Mouse (Mus musculus) heart, postnatal 0 days (tissue): Measurements from ENCODE around the gene A530016L24Rik. TPM values are rescaled to one million over a fixed set of nuclear protein-coding genes. Genes with fewer than 3 reads are reported as not detected.

Experiments
- ATAC-seq: fragments of 200-750 bp; cut with Nextera tagmentation; 2 replicates; pipeline ENCODE4 v1.8.0; 2017; ENCODE audit warnings: low read depth, moderate number of reproducible peaks, moderate library complexity; ENCODE audit not compliant: insufficient read depth
- DNase-seq: peaks from one replicate; pipeline ENCODE4 v3.0.0-alpha.2; 2016; ENCODE audit warnings: low spot score
- H3K27ac ChIP-seq: fragments of 300-500 bp; sonication (generic); 2 replicates; pipeline ENCODE4 v1.5.1; 2014; ENCODE audit warnings: low read depth, mild to moderate bottlenecking
- H3K27me3 ChIP-seq: fragments of 300-500 bp; sonication (generic); 2 replicates; pipeline ENCODE4 v1.6.1; 2014; ENCODE audit warnings: low read length, mixed read lengths; ENCODE audit not compliant: control insufficient read depth, insufficient read depth
- H3K36me3 ChIP-seq: fragments of 300-500 bp; sonication (generic); replicated peaks from 2 replicates; pipeline ENCODE4 v1.6.1; 2014; ENCODE audit warnings: low read length, mixed read lengths; ENCODE audit not compliant: control insufficient read depth, insufficient read depth
- H3K4me1 ChIP-seq: fragments of 300-500 bp; sonication (generic); 2 replicates; pipeline ENCODE4 v1.6.1; 2014; ENCODE audit warnings: antibody characterized with exemption; ENCODE audit not compliant: control insufficient read depth, insufficient read depth
- H3K4me2 ChIP-seq: fragments of 300-500 bp; sonication (generic); 2 replicates; pipeline ENCODE4 v1.6.1; 2014; ENCODE audit warnings: low read depth, mild to moderate bottlenecking, low read length, moderate library complexity
- H3K4me3 ChIP-seq: fragments of 300-500 bp; sonication (generic); 2 replicates; pipeline ENCODE4 v1.5.1; 2014; ENCODE audit warnings: low read depth, low read length
- H3K9ac ChIP-seq: fragments of 300-500 bp; sonication (generic); replicated peaks from 2 replicates; pipeline ENCODE4 v1.6.1; 2014; ENCODE audit warnings: low read depth, low read length, mixed read lengths
- H3K9me3 ChIP-seq: fragments of 300-500 bp; sonication (generic); replicated peaks from 2 replicates; pipeline ENCODE4 v1.6.1; 2016; ENCODE audit warnings: low read length; ENCODE audit not compliant: control insufficient read depth
- CTCF ChIP-seq: IDR thresholded peaks from 2 replicates; pipeline ENCODE4 v1.5.1; 2016; ENCODE audit warnings: antibody characterized with exemption, control low read depth, low read depth
- EP300 ChIP-seq: IDR thresholded peaks from 2 replicates; pipeline ENCODE4 v1.6.1; 2016; ENCODE audit warnings: antibody characterized with exemption, low read depth
- WGBS: fragments of 180-500 bp; shearing (Covaris S2); extraction: QIAGEN DNeasy Blood & Tissue Kit; methylation state at CpG from one replicate; pipeline ENCODE4 v1.1.7; 2014; 5-methylcytosine and 5-hydroxymethylcytosine counted together
- polyA plus RNA-seq: library from polyadenylated mRNA; unstranded; fragments of >200 nt; fragmentation: Nextera tagmentation; extraction: Ambion mirVana; gene quantifications from 2 replicates; pipeline ENCODE4 v1.2.1, GENCODE M21; 2015
- total RNA-seq: library from RNA; depleted of rRNA; stranded (reverse); fragments of >200 nt; gene quantifications from 2 replicates; pipeline ENCODE4 v1.2.3, GENCODE M21; 2014; ENCODE audit warnings: low replicate concordance

A530016L24Rik gene
- total and polyA plus RNA-seq, 2 experiments from 2014 or later: 6.0 to 14.1 TPM

- H3K36me3 ChIP-seq: no peaks in the 10 kb centered on the region
- DNase-seq: peak; percentile 70
- no peaks in the 10 kb centered on the region for H3K9me3 ChIP-seq
- H3K27ac ChIP-seq: no peak overlapping the region
- H3K27me3 ChIP-seq: peaks cover 22% of the 10 kb centered on the region; the same call in 1 of the 2 replicates
- TF ChIP-seq EP300 (no peak), CTCF (peak; percentile 99)
- 16% methylated on average over 9 of the region's 9 CpGs for WGBS
- ATAC-seq: peak; percentile 77
- no peak overlapping the region for H3K4me3 ChIP-seq
- no peaks in the 10 kb centered on the region for H3K4me1 ChIP-seq
- no peak overlapping the region for H3K4me2 ChIP-seq
- H3K9ac ChIP-seq: no peak overlapping the region
Measured at GRCm38 (mm10) chr12:112473777-112474176, 15.5 kb upstream of the A530016L24Rik start.

GRCm38 (mm10) chr12:112489535-112489934 is 287 bp downstream of the A530016L24Rik start:
- 93% methylated on average over 9 of the region's 9 CpGs for WGBS
- no peak overlapping the region for H3K4me2 ChIP-seq
- no peak overlapping the region for H3K4me3 ChIP-seq
- peak overlapping the region; percentile 98 for H3K27ac ChIP-seq
- H3K4me1 ChIP-seq: peaks cover 56% of the 10 kb centered on the region
- no peaks in the 10 kb centered on the region for H3K36me3 ChIP-seq
- H3K9ac ChIP-seq: no peak overlapping the region
- DNase-seq: no peak
- H3K9me3 ChIP-seq: no peaks in the 10 kb centered on the region
- no peak for ATAC-seq
- no peak for TF ChIP-seq EP300
- TF ChIP-seq CTCF: no peak
- H3K27me3 ChIP-seq: no peaks in the 10 kb centered on the region

GRCm38 (mm10) chr12:112490444-112490939 is 1.2 kb downstream of the A530016L24Rik start:
- Histone ChIP-seq H3K4me2 (peak overlapping the region; percentile 54), H3K9me3 (no peaks in the 10 kb centered on the region), H3K36me3 (no peaks in the 10 kb centered on the region), H3K27me3 (no peaks in the 10 kb centered on the region), H3K4me3 (peak overlapping the region; percentile 24), H3K4me1 (peaks cover 56% of the 10 kb centered on the region), H3K9ac (peak overlapping the region; percentile 31), H3K27ac (peak overlapping the region; percentile 98)
- WGBS: 3% methylated on average over 3 of the region's 3 CpGs
- TF ChIP-seq EP300: peak; percentile 97
- peak; percentile 50 for TF ChIP-seq CTCF
- ATAC-seq (peak; percentile 76), DNase-seq (peak; percentile 92)

GRCm38 (mm10) chr12:112496136-112496535 is 6.9 kb downstream of the A530016L24Rik start:
- no peak overlapping the region for H3K4me3 ChIP-seq
- H3K4me2 ChIP-seq: no peak overlapping the region
- H3K27ac ChIP-seq: no peak overlapping the region
- no peak for TF ChIP-seq EP300
- TF ChIP-seq CTCF: no peak
- no peak overlapping the region for H3K9ac ChIP-seq
- no peak for DNase-seq
- no peaks in the 10 kb centered on the region for H3K27me3 ChIP-seq
- no peaks in the 10 kb centered on the region for H3K9me3 ChIP-seq
- no peaks in the 10 kb centered on the region for H3K36me3 ChIP-seq
- H3K4me1 ChIP-seq: peaks cover 14% of the 10 kb centered on the region
- no peak for ATAC-seq
- 77% methylated on average over 5 of the region's 5 CpGs for WGBS

GRCm38 (mm10) chr12:112497731-112498130 is 8.5 kb downstream of the A530016L24Rik start:
- DNase-seq (no peak), ATAC-seq (peak; percentile 18; the same call in 1 of the 2 replicates)
- H3K27me3 ChIP-seq: 0 out of 2 replicates have a peak, but pooled peaks cover 5% of the 10 kb centered on the region
- H3K9ac ChIP-seq: no peak overlapping the region
- H3K4me3 ChIP-seq: no peak overlapping the region
- TF ChIP-seq EP300 (no peak), CTCF (no peak)
- H3K9me3 ChIP-seq: no peaks in the 10 kb centered on the region
- no peak overlapping the region for H3K27ac ChIP-seq
- no peaks in the 10 kb centered on the region for H3K36me3 ChIP-seq
- H3K4me2 ChIP-seq: no peak overlapping the region
- peaks cover 1% of the 10 kb centered on the region; the same call in 1 of the 2 replicates for H3K4me1 ChIP-seq
- WGBS: 47% methylated on average over 8 of the region's 8 CpGs

GRCm38 (mm10) chr12:112498683-112499082 is 9.4 kb downstream of the A530016L24Rik start:
- H3K9ac ChIP-seq: no peak overlapping the region
- H3K27me3 ChIP-seq: 0 out of 2 replicates have a peak, but pooled peaks cover 13% of the 10 kb centered on the region
- TF ChIP-seq CTCF (peak; percentile 47), EP300 (no peak)
- no peaks in the 10 kb centered on the region for H3K9me3 ChIP-seq
- H3K27ac ChIP-seq: no peak overlapping the region
- ATAC-seq (no peak), DNase-seq (no peak)
- no peak overlapping the region for H3K4me3 ChIP-seq
- peaks cover 6% of the 10 kb centered on the region; the same call in 1 of the 2 replicates for H3K4me1 ChIP-seq
- no peaks in the 10 kb centered on the region for H3K36me3 ChIP-seq
- no peak overlapping the region for H3K4me2 ChIP-seq
- WGBS: 45% methylated on average over 11 of the region's 11 CpGs
